Mouse (Mus musculus): ENCODE results near the gene Sart1.

- TF ChIP-seq CTCF (IDR thresholded peaks at IDR 0.05; ENCODE audit: borderline replicate concordance, extremely low read depth, insufficient read depth, insufficient read length) (no peak), POLR2A (IDR thresholded peaks at IDR 0.05; ENCODE audit: borderline replicate concordance, extremely low read depth, insufficient read depth, insufficient read length, poor library complexity, severe bottlenecking) (no peak)
Measured at GRCm38 (mm10) chr19:5348064-5348463, 40.4 kb downstream of the Sart1 start.
